Mouse (Mus musculus): Measurements from ENCODE around the gene Olfr1511. TPM values are rescaled to one million over a fixed set of nuclear protein-coding genes. Genes with fewer than 3 reads are reported as not detected.
"Not testable (repeated sequence)": the region's sequence is repeated elsewhere in the genome, so short reads cannot be mapped to it uniquely, and the experiment has no call there.

Gene Olfr1511
- not detected for total RNA-seq (2021)

DNA sequence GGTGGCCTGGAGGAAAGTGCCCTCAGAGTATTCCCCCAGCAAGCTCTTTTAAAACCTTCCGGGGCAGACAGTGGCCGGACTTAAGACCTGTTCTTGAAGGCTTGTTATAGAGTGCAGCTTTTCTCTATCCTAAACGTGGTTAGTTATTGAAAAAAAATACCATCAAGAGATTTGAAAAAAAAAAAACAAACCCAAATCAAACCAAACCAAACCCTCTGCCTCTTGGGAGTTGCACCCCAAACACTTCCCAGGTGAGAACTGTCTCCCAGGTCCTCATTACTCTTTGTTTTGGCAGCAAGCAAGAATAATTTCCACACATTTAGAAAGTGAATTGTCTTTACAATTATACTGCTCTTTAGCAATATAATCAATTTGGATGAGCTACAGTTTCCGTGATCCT lies at the start of gene Olfr1511:
TSS of gene Olfr1511 (minus strand) at position 101 of the 400 bp plus-strand sequence.
- DNase-seq (ENCODE audit: low spot score), result no peak
- intact Hi-C loops (cut with DNase I), result no loop called here

GRCm38 (mm10) chr14:52442690-52443089 lies 45.5 kb upstream of the Olfr1511 start, which contains the start of gene Olfr1509:
Gene Olfr1509 (plus strand): TSS chr14:52442990.
- intact Hi-C loops (cut with DNase I), result no loop called here
- DNase-seq (ENCODE audit: low spot score), result no peak

GRCm38 (mm10) chr14:52427686-52428085 lies 30.5 kb upstream of the Olfr1511 start:
- no peak for DNase-seq (ENCODE audit: low spot score)
- intact Hi-C loops (cut with DNase I), result no loop called here

DNA sequence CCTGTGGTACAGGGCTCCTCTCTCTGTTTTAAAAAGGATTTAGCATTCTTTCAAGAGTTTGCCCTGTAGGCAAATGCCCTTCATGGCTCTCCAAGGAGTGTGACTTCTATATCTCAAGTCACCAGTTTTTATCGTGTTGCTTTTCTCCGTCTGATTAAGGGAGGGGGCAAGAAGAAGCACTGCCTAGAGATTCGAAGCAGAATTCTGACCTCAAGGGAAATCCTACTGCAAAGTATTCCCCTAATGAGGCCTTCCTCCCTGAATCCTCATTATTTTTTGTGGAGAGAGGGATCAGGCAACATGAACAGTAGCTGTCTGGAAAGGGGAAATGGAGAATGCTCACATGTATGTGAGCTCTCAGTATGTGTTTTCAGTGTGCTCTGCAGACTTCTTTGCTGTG lies 17.1 kb upstream of the Olfr1511 start, which contains the start of gene Olfr1510:
TSS of gene Olfr1510 (minus strand) at position 101 of the 400 bp plus-strand sequence.
- intact Hi-C loops (cut with DNase I), result no loop called here
- no peak for DNase-seq (ENCODE audit: low spot score)

- intact Hi-C loops (cut with DNase I); DNase-seq (ENCODE audit: low spot score): not testable (repeated sequence)
Measured at GRCm38 (mm10) chr14:52410142-52410919, 13.2 kb upstream of the Olfr1511 start.

- DNase-seq (ENCODE audit: low spot score); intact Hi-C loops (cut with DNase I): not testable (repeated sequence)
Measured at GRCm38 (mm10) chr14:52390084-52390848, 6.9 kb downstream of the Olfr1511 start.

DNA sequence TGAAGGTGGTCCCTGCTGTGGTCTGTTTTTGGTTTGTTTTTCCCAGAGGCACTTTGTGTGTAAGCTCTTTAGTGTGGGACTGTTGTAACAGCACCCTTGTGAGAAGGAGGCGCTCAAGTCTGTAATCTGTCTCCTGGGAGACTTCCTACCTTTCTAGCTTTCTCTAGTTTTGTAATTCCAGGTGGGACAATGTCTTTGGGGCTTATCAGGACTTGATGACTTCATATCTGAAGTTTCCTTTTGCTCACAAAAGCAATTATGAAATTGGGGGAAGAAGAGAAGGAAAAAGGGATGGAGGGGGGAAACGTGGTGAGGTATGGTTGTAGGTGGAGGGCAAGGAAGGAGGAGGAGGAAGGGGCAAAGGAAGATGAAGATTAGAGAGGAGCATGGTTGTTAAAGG lies 18.1 kb downstream of the Olfr1511 start, which contains the start of gene Olfr1512:
TSS of gene Olfr1512 (minus strand) at position 101 of the 400 bp plus-strand sequence.
- DNase-seq (ENCODE audit: low spot score), result no peak
- intact Hi-C loops (cut with DNase I), result loop anchor here (2.0 kb wide), 1 partner anchor 24 kb away; no protein-coding TSS in a partner anchor

DNA sequence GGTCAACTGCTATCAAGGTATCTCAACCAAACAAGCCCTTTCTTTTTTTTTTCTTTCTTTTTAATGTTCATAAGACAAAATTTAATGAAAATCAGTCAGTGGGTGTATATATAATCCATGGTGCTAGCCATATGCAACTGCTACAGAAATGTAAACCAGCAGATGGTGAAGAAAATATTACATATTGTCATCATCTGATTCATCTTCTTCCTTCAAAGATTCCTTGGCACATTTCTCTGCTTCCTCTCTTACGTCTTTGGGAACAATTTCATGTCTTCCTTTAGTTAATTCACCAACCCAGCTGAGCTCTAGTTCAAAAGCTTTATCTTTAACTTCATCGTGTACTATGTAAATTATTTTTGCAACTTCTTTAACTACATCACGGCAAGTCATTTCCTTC lies 28.4 kb downstream of the Olfr1511 start:
- intact Hi-C loops (cut with DNase I), result no loop called here

DNA sequence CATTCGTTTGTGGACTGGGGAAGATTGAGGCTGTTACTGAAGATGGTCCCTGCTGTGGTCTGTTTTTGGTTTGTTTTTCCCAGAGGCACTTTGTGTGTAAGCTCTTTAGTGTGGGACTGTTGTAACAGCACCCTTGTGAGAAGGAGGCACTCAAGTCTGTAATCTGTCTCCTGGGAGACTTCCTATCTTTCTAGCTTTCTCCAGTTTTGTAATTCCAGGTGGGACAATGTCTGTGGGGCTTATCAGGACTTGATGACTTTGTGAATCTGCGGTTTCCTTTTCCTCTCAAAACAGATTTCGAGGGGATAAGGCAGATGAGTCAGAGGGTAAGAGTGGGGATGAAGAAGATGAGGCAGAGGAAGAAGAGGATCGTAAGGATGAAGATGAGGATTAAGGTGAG lies 40.9 kb downstream of the Olfr1511 start, which contains the start of gene Olfr1513:
TSS of gene Olfr1513 (minus strand) at position 101 of the 400 bp plus-strand sequence.
- intact Hi-C loops (cut with DNase I), result no loop called here
- no peak for DNase-seq (ENCODE audit: low spot score)

More for the DNA sequence above, 28.4 kb downstream of the Olfr1511 start:
- no peak for DNase-seq (ENCODE audit: low spot score)

Other genes starting within 250 kb of the Olfr1511 start
- 10 to 100 TPM; 22.1 to 23.3 TPM for gene Supt16, start 200.0 kb downstream of the Olfr1511 start, total RNA-seq (2021)
- gene Chd8, start 139.6 kb downstream of the Olfr1511 start, total RNA-seq (2021), result 10 to 100 TPM; 34.6 to 44.8 TPM
- 10 to 100 TPM; 33.0 to 37.6 TPM for gene Tox4, start 118.2 kb downstream of the Olfr1511 start, total RNA-seq (2021)
- 1 to 10 TPM; 4.2 to 5.2 TPM for gene Rab2b, start 117.8 kb downstream of the Olfr1511 start, total RNA-seq (2021)
- 10 to 100 TPM; 14.3 to 17.8 TPM for gene Mettl3, start 92.3 kb downstream of the Olfr1511 start, total RNA-seq (2021)
- gene Sall2, start 68.6 kb downstream of the Olfr1511 start, total RNA-seq (2021), result 1 to 10 TPM; 1.4 to 1.8 TPM
- gene Olfr1513, start 41.0 kb downstream of the Olfr1511 start, total RNA-seq (2021), result not detected
- gene Olfr1512, start 18.2 kb downstream of the Olfr1511 start, total RNA-seq (2021), result not detected
- gene Olfr1510, start 17.0 kb upstream of the Olfr1511 start, total RNA-seq (2021), result not detected
- gene Olfr1509, start 45.6 kb upstream of the Olfr1511 start, total RNA-seq (2021), result not detected
- not detected for gene Olfr1508, start 70.1 kb upstream of the Olfr1511 start, total RNA-seq (2021)
- not detected for gene Olfr1507, start 98.4 kb upstream of the Olfr1511 start, total RNA-seq (2021)

Measured in heart, postnatal 25 days (tissue).